Comparison of ENCODE assay signal across 9 mouse cellular contexts in the genomic region with DNA sequence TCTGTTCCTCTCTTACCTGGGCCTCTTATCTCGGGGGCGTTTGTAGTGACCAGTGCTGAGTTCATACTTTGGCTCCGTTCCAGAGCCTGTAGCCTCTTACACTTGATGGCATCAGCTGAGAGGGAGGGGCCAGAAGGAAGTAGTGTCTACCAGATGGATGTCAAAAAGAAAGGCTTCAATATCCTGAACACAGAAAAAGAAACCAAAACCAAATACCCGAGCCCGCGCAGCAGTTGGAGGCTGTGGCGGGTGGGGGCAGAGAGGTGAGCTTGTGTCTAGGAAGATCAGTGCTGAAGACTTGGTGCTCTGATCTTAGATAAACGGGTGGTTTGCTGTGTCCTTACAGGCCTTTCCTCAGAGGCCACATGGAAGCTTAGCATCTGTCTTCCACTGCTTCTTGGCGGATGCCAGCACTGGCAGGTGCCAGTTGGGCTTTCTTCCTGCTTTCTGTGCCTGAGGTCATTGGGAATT. TPM values are rescaled to one million over a fixed set of nuclear protein-coding genes. Genes with fewer than 3 reads are reported as not detected.
DNase-seq lines count a peak whose midpoint lies in the region; ATAC-seq and TF ChIP-seq lines count a peak whose summit lies in the region.
"Had no signal": no experiment of that assay in that cellular context is flagged by ENCODE, and none has a peak within 500 bp of the region (broad histone marks: within the 10 kb centered on the region; RNA-seq: fewer than 3 reads in every experiment).

No protein-coding gene starts in this region.

- H3K4me1 ChIP-seq in heart, embryonic 16.5 days (ENCODE audit: control insufficient read depth, insufficient read depth, low read length) = peaks cover 26% of the 10 kb centered on the region
- H3K4me1 ChIP-seq in liver, embryonic 14.5 days (replicated peaks; ENCODE audit: control insufficient read depth in 2 of 2, insufficient read depth in 2 of 2, low read length in 1 of 2) = peaks cover 28 to 32% of the 10 kb centered on the region in 2 experiments

- H3K9ac ChIP-seq in heart, embryonic 16.5 days (ENCODE audit: low read length) = no peak overlapping the region
- H3K9ac ChIP-seq in liver, embryonic 14.5 days (replicated peaks) = peak overlapping the region; percentile 46

- H3K36me3 ChIP-seq in heart, embryonic 16.5 days (ENCODE audit: control insufficient read depth, insufficient read depth) = peaks cover 40% of the 10 kb centered on the region
- peaks cover 62% of the 10 kb centered on the region for H3K36me3 ChIP-seq in liver, embryonic 14.5 days (replicated peaks; ENCODE audit: control insufficient read depth, insufficient read depth, low read depth)

- ATAC-seq in heart, embryonic 16.5 days (replicated peaks; ENCODE audit: extremely low read depth, insufficient read depth, low FRiP score) = no peak
- no peak for ATAC-seq in liver, embryonic 14.5 days (ENCODE audit: insufficient read depth)
- ATAC-seq: Patski had no signal

- WGBS in heart, embryonic 16.5 days = 48% methylated on average over 9 of the region's 9 CpGs
- WGBS in liver, embryonic 14.5 days (ENCODE audit: insufficient replicate concordance) = 22% methylated on average over 9 of the region's 9 CpGs

- H3K4me3 ChIP-seq in heart, embryonic 16.5 days (ENCODE audit: low read length) = peak overlapping the region; percentile 6
- peak overlapping the region; percentile 7 to 92; a peak in 3 of 4 replicates for H3K4me3 ChIP-seq in liver, embryonic 14.5 days (ENCODE audit: insufficient read depth in 1 of 2, low read depth in 2 of 2, low read length in 2 of 2)

- no peak for TF ChIP-seq CTCF in liver, embryonic 14.5 days (IDR thresholded peaks at IDR 0.05; ENCODE audit: low read depth)

- TF ChIP-seq EP300 in liver, embryonic 14.5 days (IDR thresholded peaks at IDR 0.05; ENCODE audit: low read depth) = no peak

- H3K4me2 ChIP-seq in heart, embryonic 16.5 days (ENCODE audit: low read depth, low read length) = peak overlapping the region; percentile 75
- peak overlapping the region; percentile 65 for H3K4me2 ChIP-seq in liver, embryonic 14.5 days (ENCODE audit: low read depth)

- no peaks in the 10 kb centered on the region for H3K9me3 ChIP-seq in heart, embryonic 16.5 days (replicated peaks; ENCODE audit: control insufficient read depth, low read length)
- H3K9me3 ChIP-seq in liver, embryonic 14.5 days (ENCODE audit: control insufficient read depth, low read length) = no peaks in the 10 kb centered on the region

- H3K27ac ChIP-seq in heart, embryonic 16.5 days (ENCODE audit: low read length) = peak overlapping the region; percentile 62
- H3K27ac ChIP-seq in liver, embryonic 14.5 days = peak overlapping the region; percentile 59; the same call in 1 of the 2 replicates

- H3K27me3 ChIP-seq in heart, embryonic 16.5 days (ENCODE audit: control insufficient read depth, insufficient read depth, low read length) = no peaks in the 10 kb centered on the region
- no peaks in the 10 kb centered on the region for H3K27me3 ChIP-seq in liver, embryonic 14.5 days (ENCODE audit: control insufficient read depth, insufficient read depth, low read length)
- H3K27me3 ChIP-seq: Patski had no signal

- peak; percentile 68 for DNase-seq in cerebellum, postnatal 10 days
- DNase-seq in cerebellum, postnatal 36 days = no peak
- DNase-seq in CD4-positive, CD25-positive, alpha-beta regulatory T cell, adult 2 months (ENCODE audit: low read depth, low spot score) = peak; percentile 86
- DNase-seq in liver, embryonic 14.5 days (ENCODE audit: low read depth in 3 of 3, low spot score in 3 of 3) = no peak
- peak; percentile 58 to 61 for DNase-seq in spleen, postnatal 10 days (ENCODE audit: low spot score in 2 of 2)
- DNase-seq in frontal cortex, postnatal 25 days (ENCODE audit: low spot score in 2 of 2) = no peak
- no peak for DNase-seq in embryo, embryonic 10 days (ENCODE audit: low spot score)

RNA-seq across cellular contexts. Expression of a gene that starts 2.2 kb away (rescaled TPM):
- 36.9 and 42.6 TPM in 2 replicates for polyA plus RNA-seq in heart, embryonic 16.5 days (2015; fragmentation: Nextera tagmentation; extraction: Ambion mirVana)
- polyA plus RNA-seq in liver, embryonic 14.5 days (2012; rRNA removed) = 81.0 and 98.3 TPM in 2 replicates
- 18.2 and 20.7 TPM in 2 replicates for polyA plus RNA-seq in liver, embryonic 14.5 days (2014; fragmentation: Nextera tagmentation; extraction: Ambion mirVana)

RNA-seq across cellular contexts. Expression of a gene that starts 9.6 kb away (rescaled TPM):
- 32.7 and 39.4 TPM in 2 replicates for polyA plus RNA-seq in heart, embryonic 16.5 days (2015; fragmentation: Nextera tagmentation; extraction: Ambion mirVana)
- 25.3 and 25.6 TPM in 2 replicates for polyA plus RNA-seq in liver, embryonic 14.5 days (2012; rRNA removed)
- polyA plus RNA-seq in liver, embryonic 14.5 days (2014; fragmentation: Nextera tagmentation; extraction: Ambion mirVana) = 36.0 and 37.2 TPM in 2 replicates

RNA-seq across cellular contexts. Expression of a gene that starts 19.0 kb away (rescaled TPM):
- 6.9 and 8.0 TPM in 2 replicates for polyA plus RNA-seq in heart, embryonic 16.5 days (2015; fragmentation: Nextera tagmentation; extraction: Ambion mirVana)
- polyA plus RNA-seq in liver, embryonic 14.5 days (2012; rRNA removed) = 0.39 and 0.63 TPM in 2 replicates
- polyA plus RNA-seq in liver, embryonic 14.5 days (2014; fragmentation: Nextera tagmentation; extraction: Ambion mirVana) = 0.71 and 0.77 TPM in 2 replicates

RNA-seq across cellular contexts. Expression of a gene that starts 39.5 kb away (rescaled TPM):
- 11.7 and 13.4 TPM in 2 replicates for polyA plus RNA-seq in heart, embryonic 16.5 days (2015; fragmentation: Nextera tagmentation; extraction: Ambion mirVana)
- polyA plus RNA-seq in liver, embryonic 14.5 days (2012; rRNA removed) = 7.7 and 9.7 TPM in 2 replicates
- 7.8 and 9.5 TPM in 2 replicates for polyA plus RNA-seq in liver, embryonic 14.5 days (2014; fragmentation: Nextera tagmentation; extraction: Ambion mirVana)

RNA-seq across cellular contexts. Expression of a gene that starts 39.6 kb away (rescaled TPM):
- 20.5 and 20.6 TPM in 2 replicates for polyA plus RNA-seq in heart, embryonic 16.5 days (2015; fragmentation: Nextera tagmentation; extraction: Ambion mirVana)
- polyA plus RNA-seq in liver, embryonic 14.5 days (2012; rRNA removed) = 12.8 and 15.3 TPM in 2 replicates
- polyA plus RNA-seq in liver, embryonic 14.5 days (2014; fragmentation: Nextera tagmentation; extraction: Ambion mirVana) = 17.9 and 19.1 TPM in 2 replicates

Comparison
In these comparisons a context has a peak if more than half of its experiments do, and no peak if none do; other contexts are left out.
1. DNase-seq: peak in cerebellum, postnatal 10 days (2 of 2), CD4-positive, CD25-positive, alpha-beta regulatory T cell, adult 2 months (single experiment) and spleen, postnatal 10 days (2 of 2); none in cerebellum, postnatal 36 days (0 of 2), liver, embryonic 14.5 days (0 of 3), frontal cortex, postnatal 25 days (0 of 2) and embryo, embryonic 10 days (single experiment).